Mouse (Mus musculus) lung, postnatal 14 days (tissue): ENCODE data around the gene Egln1.

Experiments used
- DNase-seq: peaks from one replicate; pipeline ENCODE4 v3.0.0; 2021

Gene Egln1

DNA sequence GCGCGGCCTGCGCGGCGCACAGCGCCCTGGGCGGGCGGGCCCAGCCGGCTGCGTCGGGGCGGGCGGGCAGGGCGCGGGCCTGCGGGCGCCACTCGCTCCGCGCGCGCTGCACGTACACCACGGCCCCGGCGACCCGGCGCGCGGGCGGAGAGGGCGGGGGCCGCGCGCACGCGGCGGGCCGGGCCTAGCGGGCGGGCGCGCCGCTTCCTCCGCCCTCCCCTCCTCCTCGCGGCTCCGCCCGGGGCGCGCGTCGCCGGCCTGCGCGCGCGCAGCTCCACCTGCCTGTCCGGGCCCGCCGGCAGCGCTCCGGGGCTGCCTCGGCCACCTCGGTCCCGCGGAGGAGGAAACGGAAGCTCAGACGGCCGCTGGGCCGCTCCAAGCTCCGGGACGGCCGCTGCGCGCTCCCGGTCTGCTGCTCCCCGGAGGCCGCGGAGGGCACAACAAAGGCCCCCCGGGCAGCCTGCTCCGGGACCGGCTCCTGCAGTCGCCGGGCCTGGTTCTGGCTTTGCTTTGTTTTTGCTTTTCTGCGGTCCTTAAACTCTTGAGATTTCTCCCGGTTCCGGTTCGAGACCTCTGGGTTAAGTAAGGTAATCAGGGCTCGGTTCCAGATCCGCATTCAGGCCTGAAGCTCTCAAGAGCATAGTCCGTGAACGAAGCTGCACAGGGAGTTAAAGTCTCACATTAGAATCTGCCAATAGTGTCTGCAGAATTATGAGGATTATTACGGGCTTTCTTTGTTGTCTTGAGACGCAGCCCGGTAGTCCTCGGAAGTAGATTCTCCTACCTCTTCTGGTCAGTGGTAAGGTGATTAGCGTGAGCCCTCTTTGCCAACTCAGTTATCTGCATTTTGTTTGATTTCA lies at the start of gene Egln1:
Gene Egln1, minus strand, starts transcription at position 116 of the 860 bp plus-strand sequence.
- peak; percentile 83 for DNase-seq

GRCm38 (mm10) chr8:124995776-124996175 lies 46.7 kb upstream of the Egln1 start:
- DNase-seq: no peak

GRCm38 (mm10) chr8:124991668-124991926 lies 42.5 kb upstream of the Egln1 start:
- DNase-seq: no peak

- DNase-seq: no peak
These were observed 42.0 kb upstream of the Egln1 start for GRCm38 (mm10) chr8:124990923-124991667.

GRCm38 (mm10) chr8:124980828-124981227 lies 31.7 kb upstream of the Egln1 start:
- DNase-seq: no peak

- DNase-seq: no peak
These were observed 30.9 kb upstream of the Egln1 start for GRCm38 (mm10) chr8:124980036-124980435.

GRCm38 (mm10) chr8:124978026-124978425 lies 28.9 kb upstream of the Egln1 start:
- DNase-seq: no peak

GRCm38 (mm10) chr8:124976211-124976610 lies 27.1 kb upstream of the Egln1 start:
- DNase-seq: no peak

DNA sequence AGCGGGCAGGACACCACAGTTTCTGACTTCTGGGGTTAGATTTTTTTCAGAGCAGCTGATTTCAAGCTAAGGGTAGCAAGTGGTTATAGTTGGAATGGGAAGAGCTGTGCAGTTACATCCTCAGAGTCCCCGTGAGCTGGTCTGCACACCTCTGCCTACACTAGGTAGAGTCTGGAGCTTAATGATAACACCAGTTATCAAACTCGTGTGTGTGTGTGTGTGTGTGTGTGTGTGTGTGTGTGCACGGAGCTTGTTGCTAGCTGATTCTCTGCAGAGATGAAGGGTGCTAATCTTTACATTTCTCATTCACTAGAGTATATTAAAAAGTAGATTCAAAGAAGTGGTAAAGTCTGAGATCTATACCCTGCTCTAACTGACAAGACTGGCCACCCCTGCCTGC lies 25.1 kb upstream of the Egln1 start:
- DNase-seq: no peak

- DNase-seq: no peak
These were observed 24.1 kb upstream of the Egln1 start for GRCm38 (mm10) chr8:124973221-124973620.

- DNase-seq: no peak
These were observed 21.3 kb upstream of the Egln1 start for GRCm38 (mm10) chr8:124970312-124970933.

- no peak for DNase-seq
These were observed 15.8 kb upstream of the Egln1 start for GRCm38 (mm10) chr8:124964966-124965365.

GRCm38 (mm10) chr8:124963246-124963645 lies 14.1 kb upstream of the Egln1 start:
- no peak for DNase-seq

GRCm38 (mm10) chr8:124960226-124960880 lies 11.2 kb upstream of the Egln1 start:
- DNase-seq: peak; percentile 19

DNA sequence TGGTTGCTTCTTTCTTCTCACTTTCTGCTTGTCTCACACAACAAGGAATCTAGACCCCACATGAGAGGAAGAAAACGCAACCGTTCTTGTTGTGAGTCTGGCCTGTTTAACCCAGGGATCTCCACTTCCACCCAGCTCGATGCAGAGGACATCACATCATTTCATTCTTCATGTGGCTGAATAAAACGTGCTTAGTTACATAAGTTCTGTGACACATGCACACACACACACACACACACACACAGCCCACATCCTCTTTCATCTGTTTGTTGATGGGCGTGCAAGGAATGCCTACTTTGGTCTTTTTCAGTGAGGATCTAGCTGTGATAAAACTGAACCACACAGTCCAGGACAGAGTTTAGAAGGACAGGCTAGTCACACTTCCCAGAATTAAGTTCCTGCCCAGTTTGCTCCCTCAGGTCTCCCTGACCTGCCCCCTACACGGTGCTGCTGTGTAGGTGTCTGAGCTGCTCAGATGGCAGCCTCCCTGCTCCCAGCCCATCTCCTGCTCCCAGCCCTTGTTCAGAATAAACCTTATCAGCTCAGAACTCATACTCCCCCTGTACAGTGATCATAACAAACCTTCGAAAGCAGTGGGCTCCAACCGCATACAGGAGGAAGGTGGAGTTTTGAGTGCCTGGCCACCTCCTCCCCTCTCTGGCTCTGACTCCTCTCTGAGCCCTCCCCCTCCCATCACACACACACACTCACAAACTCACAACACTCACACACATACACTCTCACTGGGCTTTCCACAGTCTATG lies 10.5 kb upstream of the Egln1 start:
- DNase-seq: no peak

DNA sequence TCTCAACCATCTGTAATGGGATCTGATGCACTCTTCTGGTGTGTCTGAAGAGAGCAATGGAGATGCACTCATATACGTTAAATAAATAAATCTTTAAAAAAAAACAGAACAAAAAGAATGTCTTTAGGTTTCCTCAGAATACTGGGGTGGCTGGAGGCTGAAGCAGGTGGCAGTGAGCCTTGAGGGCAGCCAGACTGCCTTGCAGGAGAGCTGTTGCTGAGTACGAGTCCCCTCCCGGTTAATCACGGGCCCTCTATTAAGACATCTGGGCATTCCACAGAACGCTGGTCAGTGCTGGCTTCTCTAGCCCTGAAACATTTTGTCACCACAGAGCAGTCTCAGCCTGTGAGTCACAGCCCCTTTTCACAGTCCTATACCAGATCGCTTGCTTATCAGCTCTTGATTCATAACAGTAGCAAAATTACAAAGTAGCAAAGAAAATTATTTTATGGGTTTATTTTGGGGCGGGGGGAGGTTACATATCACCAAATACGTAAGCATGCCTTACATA lies 5.5 kb upstream of the Egln1 start:
- no peak for DNase-seq

- DNase-seq: no peak
These were observed 4.1 kb upstream of the Egln1 start for GRCm38 (mm10) chr8:124953188-124953587.

DNA sequence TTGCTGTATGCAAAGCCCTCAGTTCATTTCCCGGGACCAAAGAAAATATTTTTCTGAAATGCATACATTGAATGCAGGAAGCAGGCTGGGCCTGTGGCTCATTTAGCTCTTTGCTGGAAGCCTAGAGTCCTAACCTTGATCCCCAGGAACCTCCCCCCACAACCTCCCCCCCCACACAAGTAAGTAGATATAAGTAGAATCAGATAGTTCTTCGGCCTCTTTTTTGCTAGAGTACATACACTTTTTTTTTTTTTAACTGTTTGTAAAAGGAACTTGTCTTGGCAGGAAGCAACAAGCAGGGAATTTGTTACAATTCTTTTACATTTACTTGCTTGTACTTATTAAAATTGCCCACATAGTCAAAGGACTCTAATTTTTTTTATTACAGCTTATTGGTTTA lies 1.7 kb upstream of the Egln1 start:
- DNase-seq: no peak

- no peak for DNase-seq
These were observed 939 bp upstream of the Egln1 start for GRCm38 (mm10) chr8:124950069-124950456.

- no peak for DNase-seq
These were observed 402 bp downstream of the Egln1 start for GRCm38 (mm10) chr8:124948733-124949111.

DNA sequence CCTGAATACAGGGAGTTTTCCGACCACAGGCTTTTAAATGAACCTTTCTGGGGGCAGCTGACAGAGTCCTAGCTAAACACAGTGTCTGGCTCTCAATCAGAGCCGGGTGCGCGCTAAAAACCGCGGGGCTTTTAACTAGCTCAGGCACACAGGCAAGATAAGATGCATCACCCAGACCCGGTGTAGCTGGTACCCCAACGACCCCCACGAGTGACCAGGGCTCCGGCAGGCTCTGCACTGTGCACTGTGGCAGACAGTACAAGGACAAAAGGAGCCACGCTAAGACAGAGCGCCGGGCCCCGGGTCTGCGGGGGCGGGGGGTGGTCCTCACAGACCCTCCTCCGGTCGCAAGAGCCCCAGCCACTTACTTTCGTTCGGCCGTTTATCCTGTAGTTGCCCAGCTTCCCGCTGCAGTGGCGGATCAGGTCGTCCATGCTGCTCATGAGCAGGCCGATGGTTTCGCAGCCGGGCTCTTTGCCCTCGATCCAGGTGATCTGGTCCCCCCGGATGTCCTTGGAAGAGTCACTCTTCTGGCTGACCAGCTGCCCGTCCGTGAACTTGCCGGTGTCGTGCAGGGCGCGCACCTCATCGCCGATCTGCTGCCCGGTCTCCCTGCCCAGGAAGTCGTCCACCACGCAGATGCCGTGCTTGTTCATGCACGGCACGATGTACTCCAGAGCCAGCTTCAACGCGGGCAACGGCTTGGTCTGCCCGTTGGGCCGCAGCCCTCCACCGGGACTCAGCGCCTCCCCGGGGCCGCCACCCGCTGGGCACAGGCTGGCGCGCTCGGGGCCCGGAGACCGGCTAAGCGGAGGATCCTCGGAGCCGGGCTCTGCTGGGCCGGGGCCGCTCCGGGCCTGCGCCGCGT lies 1.0 kb downstream of the Egln1 start:
- peak; percentile 44 for DNase-seq
